Mouse (Mus musculus) liver, embryonic 13.5 days (tissue): ENCODE results near the gene Disp2. TPM values are rescaled to one million over a fixed set of nuclear protein-coding genes. Genes with fewer than 3 reads are reported as not detected.

ENCODE experiments used
- ATAC-seq: fragments of 200-750 bp; cut with Nextera tagmentation; 2 replicates; pipeline ENCODE4 v1.8.0; 2017; ENCODE audit warnings: low read depth, mild to moderate bottlenecking, moderate number of reproducible peaks, moderate library complexity
- DNase-seq: peaks from one replicate; pipeline ENCODE4 v3.0.0; 2022
- H3K27ac ChIP-seq: fragments of 300-500 bp; sonication (generic); 2 replicates; pipeline ENCODE4 v1.5.1; 2015; ENCODE audit warnings: moderate library complexity, mild to moderate bottlenecking, inconsistent platforms
- H3K27me3 ChIP-seq: fragments of 300-500 bp; sonication (generic); 2 replicates; pipeline ENCODE4 v1.6.1; 2015; ENCODE audit warnings: mild to moderate bottlenecking, inconsistent platforms
- H3K36me3 ChIP-seq: fragments of 300-500 bp; sonication (generic); 2 replicates; pipeline ENCODE4 v1.6.1; 2015; ENCODE audit warnings: mild to moderate bottlenecking, inconsistent platforms
- H3K4me1 ChIP-seq: fragments of 300-500 bp; sonication (generic); replicated peaks from 2 replicates; pipeline ENCODE4 v1.6.1; 2015; ENCODE audit warnings: inconsistent platforms
- H3K4me2 ChIP-seq: fragments of 300-500 bp; sonication (generic); 2 replicates; pipeline ENCODE4 v1.6.1; 2015; ENCODE audit warnings: inconsistent platforms, mild to moderate bottlenecking, moderate library complexity
- H3K4me3 ChIP-seq: fragments of 300-500 bp; sonication (generic); replicated peaks from 2 replicates; pipeline ENCODE4 v1.5.1; 2015; ENCODE audit warnings: mild to moderate bottlenecking, inconsistent platforms
- H3K9ac ChIP-seq: fragments of 300-500 bp; sonication (generic); 2 replicates; pipeline ENCODE4 v1.6.1; 2015; ENCODE audit warnings: mild to moderate bottlenecking, inconsistent platforms
- H3K9me3 ChIP-seq: fragments of 300-500 bp; sonication (generic); replicated peaks from 2 replicates; pipeline ENCODE4 v1.6.1; 2016; ENCODE audit warnings: inconsistent platforms
- WGBS: fragments of 180-500 bp; shearing (Covaris S2); methylation state at CpG from one replicate; pipeline ENCODE4 v1.1.7; 2015; ENCODE audit not compliant: insufficient replicate concordance; 5-methylcytosine and 5-hydroxymethylcytosine counted together
- polyA plus RNA-seq: library from polyadenylated mRNA; unstranded; fragments of >200 nt; fragmentation: Nextera tagmentation; extraction: Ambion mirVana; gene quantifications from 2 replicates; pipeline ENCODE4 v1.2.1, GENCODE M21; 2015

The Disp2 gene
- polyA plus RNA-seq, 1 experiment from 2014 or later = 0.24 TPM

DNA sequence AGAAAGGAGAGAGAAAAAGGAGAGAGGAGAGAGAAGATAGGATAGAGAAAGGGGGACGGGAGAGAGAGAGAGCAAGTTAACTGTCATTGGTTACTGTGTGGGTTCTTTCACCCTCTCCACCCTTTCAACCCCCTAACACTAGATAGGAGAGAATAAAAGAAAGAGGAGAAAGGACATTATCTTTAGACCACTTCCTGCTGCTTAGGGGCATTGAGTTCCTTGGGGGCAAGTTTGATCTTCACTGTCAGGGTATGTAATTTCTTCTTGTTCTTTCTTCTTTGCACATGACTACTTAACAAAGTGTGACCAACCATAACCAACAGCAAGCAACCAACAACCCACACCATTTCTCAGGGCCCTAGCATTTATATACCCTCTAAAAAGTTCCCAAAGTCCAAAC, 33.2 kb downstream of the Disp2 start:
- no peak for DNase-seq
- ATAC-seq = no peak
- Histone ChIP-seq H3K27me3 (no peaks in the 10 kb centered on the region), H3K4me3 (no peak overlapping the region), H3K9ac (no peak overlapping the region), H3K4me2 (no peak overlapping the region), H3K4me1 (peaks cover 28% of the 10 kb centered on the region), H3K27ac (no peak overlapping the region), H3K36me3 (peaks cover 22% of the 10 kb centered on the region), H3K9me3 (no peaks in the 10 kb centered on the region)
- WGBS = 29% methylated on average over 1 of the region's 1 CpGs

DNA sequence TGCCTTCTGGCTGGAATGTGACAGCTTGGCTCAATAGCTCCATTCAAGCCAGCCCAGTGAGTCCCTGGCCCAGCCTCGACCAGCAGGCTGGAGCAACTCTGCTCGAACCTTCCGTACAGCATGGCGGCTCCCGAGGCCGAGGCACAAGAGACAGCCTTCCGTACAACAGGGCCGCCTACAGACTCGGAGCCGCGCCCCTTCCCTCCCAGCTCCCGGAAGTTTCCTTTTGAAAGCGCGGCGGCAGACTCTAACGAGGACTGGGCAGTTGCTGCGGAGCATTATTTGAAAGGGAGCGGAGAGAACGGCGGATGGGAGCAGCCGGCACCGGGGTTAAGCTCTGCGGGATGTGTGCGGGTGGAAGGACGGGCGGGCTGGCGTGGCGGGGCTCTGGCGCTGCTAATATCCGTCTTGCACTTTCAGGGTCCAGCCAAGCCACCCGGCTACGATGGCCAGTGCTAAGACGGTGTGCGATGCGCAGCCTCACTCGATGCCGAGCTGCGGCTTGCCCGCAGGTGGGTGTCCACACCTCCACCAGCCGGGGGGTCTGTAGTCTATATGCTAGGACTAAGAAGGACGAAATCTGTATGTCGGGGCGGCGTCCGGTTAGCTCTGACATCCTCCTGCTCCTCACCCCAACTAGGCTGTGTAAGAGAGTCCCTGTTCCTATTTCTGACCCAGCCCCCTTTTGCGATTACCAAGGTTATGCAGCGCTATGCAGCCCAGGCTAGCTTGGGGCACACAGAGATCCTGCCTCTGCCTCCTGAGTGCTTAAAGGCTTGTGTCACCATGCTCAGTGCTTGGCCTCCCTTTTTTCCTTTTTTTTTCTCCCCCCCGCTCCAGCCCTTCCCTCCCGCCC, 34.7 kb downstream of the Disp2 start, which contains the start of gene Knstrn:
Gene Knstrn (plus strand): TSS at position 23 of the 856 bp plus-strand sequence.
- H3K27me3 ChIP-seq = no peaks in the 10 kb centered on the region
- peak within 1 kb of the TSS; percentile 91 for H3K27ac ChIP-seq
- DNase-seq (peak; percentile 86), ATAC-seq (peak; percentile 94)
- WGBS = under 1% methylated on average over 49 of the region's 49 CpGs
- no peaks in the 10 kb centered on the region for H3K9me3 ChIP-seq
- peak within 1 kb of the TSS; percentile 90 for H3K4me2 ChIP-seq
- H3K4me1 ChIP-seq = peaks cover 28% of the 10 kb centered on the region
- peak within 1 kb of the TSS; percentile 89 for H3K4me3 ChIP-seq
- peak within 1 kb of the TSS; percentile 95 for H3K9ac ChIP-seq
- H3K36me3 ChIP-seq = peaks cover 37% of the 10 kb centered on the region

DNA sequence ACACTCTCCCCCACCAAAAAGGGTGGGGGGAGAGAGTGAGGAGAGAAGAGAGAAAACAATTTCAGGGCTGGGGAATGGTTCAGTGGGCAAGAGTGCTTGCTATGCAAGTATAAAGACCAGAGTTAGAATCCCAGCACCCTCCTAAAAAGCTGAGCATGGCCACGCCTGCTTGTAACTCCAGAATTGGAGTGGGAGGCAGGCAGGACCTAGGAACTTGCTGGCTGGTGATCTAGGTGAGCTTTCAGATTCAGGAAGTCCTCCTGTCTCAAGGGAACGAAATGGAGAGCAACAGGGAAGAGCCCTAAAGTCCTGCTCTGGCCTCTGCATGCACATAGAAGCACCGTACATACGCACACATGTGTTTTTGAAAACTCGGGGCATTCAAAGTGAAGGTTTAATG, 43.3 kb downstream of the Disp2 start:
- H3K27ac ChIP-seq = no peak overlapping the region
- H3K27me3 ChIP-seq = no peaks in the 10 kb centered on the region
- H3K4me2 ChIP-seq = no peak overlapping the region
- H3K36me3 ChIP-seq = peaks cover 88% of the 10 kb centered on the region
- no peak for DNase-seq
- no peak overlapping the region for H3K4me3 ChIP-seq
- no peak overlapping the region for H3K9ac ChIP-seq
- 0 out of 2 replicates have a peak, but pooled peaks cover 3% of the 10 kb centered on the region for H3K4me1 ChIP-seq
- WGBS = 84% methylated on average over 5 of the region's 5 CpGs
- ATAC-seq = no peak
- H3K9me3 ChIP-seq = 0 out of 2 replicates have a peak, but pooled peaks cover 2% of the 10 kb centered on the region

DNA sequence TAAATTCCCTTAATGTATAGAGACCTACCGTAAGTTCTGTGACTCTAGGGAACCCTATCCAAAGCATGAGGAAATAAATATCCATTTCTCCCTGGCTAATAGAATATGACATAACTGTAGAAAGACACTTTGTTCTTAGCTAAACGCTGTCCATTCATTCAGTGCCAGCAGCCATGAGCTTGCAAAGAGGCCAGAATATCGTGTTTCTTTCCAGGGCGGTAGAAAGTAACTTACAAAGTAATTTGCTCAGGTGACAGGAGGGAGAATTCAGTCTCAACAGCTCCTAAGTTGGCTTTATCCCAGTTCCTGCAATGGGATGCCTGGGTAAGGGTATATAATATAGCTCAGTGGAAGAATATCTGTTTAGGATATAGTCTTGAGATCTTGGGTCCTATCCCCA, 44.9 kb downstream of the Disp2 start:
- 93% methylated on average over 4 of the region's 4 CpGs for WGBS
- no peaks in the 10 kb centered on the region for H3K27me3 ChIP-seq
- H3K4me2 ChIP-seq = no peak overlapping the region
- H3K4me3 ChIP-seq = no peak overlapping the region
- 0 out of 2 replicates have a peak, but pooled peaks cover 2% of the 10 kb centered on the region for H3K9me3 ChIP-seq
- DNase-seq (no peak), ATAC-seq (no peak)
- H3K4me1 ChIP-seq = 0 out of 2 replicates have a peak, but pooled peaks cover 3% of the 10 kb centered on the region
- H3K27ac ChIP-seq = no peak overlapping the region
- H3K9ac ChIP-seq = no peak overlapping the region
- peaks cover 88% of the 10 kb centered on the region for H3K36me3 ChIP-seq

DNA sequence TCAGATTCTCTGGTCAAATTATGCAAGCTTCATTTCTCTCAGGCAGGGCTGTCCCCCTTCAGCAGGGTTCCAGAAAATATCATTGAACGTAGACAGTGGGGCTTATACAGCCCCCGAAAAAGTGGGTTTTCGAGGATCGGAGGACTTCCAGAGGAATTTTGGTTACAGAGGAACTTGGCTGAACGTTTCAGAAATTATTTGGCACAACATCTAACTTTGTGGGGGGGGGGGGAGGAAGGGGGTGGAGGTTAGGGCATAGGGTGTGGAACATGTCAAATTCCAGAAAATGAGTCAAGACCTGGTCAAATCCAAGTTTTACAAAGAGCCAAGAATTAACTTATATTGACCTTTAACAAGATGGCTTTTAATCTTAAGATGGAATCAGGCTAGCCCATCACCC, 49.6 kb downstream of the Disp2 start:
- no peak overlapping the region for H3K27ac ChIP-seq
- WGBS = 89% methylated on average over 5 of the region's 5 CpGs
- H3K4me3 ChIP-seq = no peak overlapping the region
- no peak overlapping the region for H3K4me2 ChIP-seq
- H3K27me3 ChIP-seq = no peaks in the 10 kb centered on the region
- H3K9ac ChIP-seq = no peak overlapping the region
- no peaks in the 10 kb centered on the region for H3K4me1 ChIP-seq
- no peaks in the 10 kb centered on the region for H3K9me3 ChIP-seq
- ATAC-seq (no peak), DNase-seq (no peak)
- H3K36me3 ChIP-seq = peaks cover 96% of the 10 kb centered on the region

DNA sequence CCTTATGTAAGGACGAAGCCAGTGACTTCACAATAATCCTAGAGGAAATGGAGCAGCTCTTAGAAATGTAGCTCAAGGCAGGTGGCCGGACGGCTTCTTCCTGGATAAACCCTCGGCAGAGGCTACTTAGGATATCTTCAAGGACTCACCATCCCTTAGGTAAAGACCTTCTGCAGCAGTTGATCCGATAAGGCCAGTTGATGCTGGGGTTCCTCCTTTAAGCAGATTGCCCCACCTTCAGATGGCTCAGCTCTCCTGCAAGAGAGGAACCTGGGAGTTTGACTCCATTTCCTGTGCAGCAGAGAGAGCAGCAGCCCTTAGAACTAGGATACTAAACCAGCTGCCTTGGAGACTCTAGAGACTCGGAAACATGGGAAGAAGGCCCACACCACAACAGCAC, 54.5 kb downstream of the Disp2 start:
- H3K27ac ChIP-seq = no peak overlapping the region
- peaks cover 72% of the 10 kb centered on the region for H3K36me3 ChIP-seq
- H3K27me3 ChIP-seq = no peaks in the 10 kb centered on the region
- 83% methylated on average over 6 of the region's 6 CpGs for WGBS
- no peak overlapping the region for H3K4me3 ChIP-seq
- H3K4me1 ChIP-seq = peaks cover 13% of the 10 kb centered on the region; the same call in 1 of the 2 replicates
- ATAC-seq (no peak), DNase-seq (no peak)
- no peak overlapping the region for H3K4me2 ChIP-seq
- H3K9me3 ChIP-seq = no peaks in the 10 kb centered on the region
- H3K9ac ChIP-seq = no peak overlapping the region

DNA sequence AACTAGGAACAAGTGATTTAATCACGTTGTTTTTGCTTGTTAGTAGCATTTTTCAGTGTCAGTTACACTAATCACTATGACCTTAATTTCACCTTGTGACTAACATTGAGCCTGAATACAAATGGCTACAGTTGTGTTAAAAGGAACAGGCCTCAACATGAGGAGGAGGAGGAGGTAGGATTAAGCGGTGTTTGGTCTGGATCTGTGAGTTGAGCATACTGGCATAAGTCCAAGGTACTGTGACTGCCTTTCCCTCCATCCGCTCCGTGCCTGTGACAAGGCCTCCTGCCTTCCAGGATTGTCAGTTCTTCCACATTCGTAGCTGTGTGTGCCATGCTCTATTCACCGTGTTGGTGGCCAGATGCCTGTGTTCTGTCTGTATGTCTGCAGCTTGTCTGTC, 55.6 kb downstream of the Disp2 start:
- ATAC-seq (no peak), DNase-seq (no peak)
- H3K4me2 ChIP-seq = no peak overlapping the region
- H3K4me1 ChIP-seq = peaks cover 13% of the 10 kb centered on the region; the same call in 1 of the 2 replicates
- H3K4me3 ChIP-seq = no peak overlapping the region
- H3K36me3 ChIP-seq = peaks cover 61% of the 10 kb centered on the region
- WGBS = 90% methylated on average over 6 of the region's 6 CpGs
- no peaks in the 10 kb centered on the region; the same call in 1 of the 2 replicates for H3K27me3 ChIP-seq
- no peak overlapping the region for H3K27ac ChIP-seq
- no peaks in the 10 kb centered on the region for H3K9me3 ChIP-seq
- no peak overlapping the region for H3K9ac ChIP-seq

DNA sequence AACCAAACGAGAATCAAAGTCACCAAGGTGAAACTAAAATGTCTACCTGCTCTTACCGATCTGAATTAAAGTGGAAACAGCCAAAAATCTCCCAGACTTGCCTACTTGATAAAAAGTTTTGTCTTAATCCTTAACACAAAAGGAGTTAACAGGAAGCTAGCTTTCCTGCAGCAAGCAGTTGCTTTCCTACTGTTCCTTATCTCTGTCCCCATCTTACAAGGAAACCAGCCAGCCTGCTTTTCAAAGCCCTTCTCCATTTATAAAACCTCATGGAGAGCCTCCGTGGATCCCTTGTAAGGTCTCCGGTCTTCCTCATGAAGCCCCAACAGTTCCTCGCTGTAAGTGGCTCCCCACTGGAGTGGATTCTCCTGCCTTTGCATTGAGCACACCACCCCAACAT, 58.8 kb downstream of the Disp2 start:
- Histone ChIP-seq H3K9me3 (no peaks in the 10 kb centered on the region), H3K27ac (no peak overlapping the region; the same call in 1 of the 2 replicates), H3K36me3 (peaks cover 30% of the 10 kb centered on the region), H3K27me3 (peaks cover 7% of the 10 kb centered on the region; the same call in 1 of the 2 replicates), H3K4me3 (no peak overlapping the region), H3K4me2 (no peak overlapping the region), H3K9ac (no peak overlapping the region), H3K4me1 (peaks cover 40% of the 10 kb centered on the region)
- no peak for ATAC-seq
- DNase-seq = no peak
- WGBS = 15% methylated on average over 5 of the region's 5 CpGs

DNA sequence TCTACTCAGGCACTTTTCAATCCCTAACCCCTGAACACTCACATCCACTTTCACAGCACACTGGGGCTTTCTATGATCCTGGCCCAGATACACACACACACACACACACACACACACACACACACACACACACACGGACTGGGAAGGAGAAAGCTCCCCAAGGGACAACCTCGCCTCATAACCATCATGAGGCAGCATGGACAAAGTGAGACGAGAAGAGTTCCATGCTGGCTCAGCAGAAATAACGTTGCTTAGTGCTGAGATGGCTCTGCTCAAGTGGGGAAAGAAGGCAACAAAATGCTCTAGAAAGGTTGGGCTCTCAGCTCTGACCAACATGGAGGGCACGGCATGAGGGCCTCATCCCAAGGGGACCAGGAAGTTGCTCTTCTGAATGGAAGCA, 61.7 kb downstream of the Disp2 start:
- peak overlapping the region; percentile 11 for H3K27ac ChIP-seq
- ATAC-seq = peak; percentile 59; the same call in 1 of the 2 replicates

DNA sequence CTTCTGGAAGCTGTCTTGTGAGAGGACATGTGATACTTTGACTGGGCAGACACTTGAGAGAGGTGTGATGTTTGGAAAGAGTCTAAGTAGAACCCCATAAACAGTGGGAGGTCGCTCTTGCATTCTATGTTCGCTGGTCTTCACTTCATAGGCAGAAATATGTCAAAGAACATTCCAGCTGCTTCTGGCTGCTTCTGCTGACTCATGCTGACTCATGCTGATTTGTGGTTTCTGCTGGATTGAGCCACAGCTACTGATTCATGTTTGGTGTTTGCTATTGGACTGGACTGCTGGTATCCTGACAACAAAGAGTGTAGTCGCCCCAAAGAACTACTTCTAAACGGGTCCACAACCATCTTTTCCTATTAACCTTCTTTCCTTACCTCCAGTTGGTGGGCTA, 62.3 kb downstream of the Disp2 start:
- Histone ChIP-seq H3K27me3 (peaks cover 7% of the 10 kb centered on the region; the same call in 1 of the 2 replicates), H3K4me3 (no peak overlapping the region), H3K4me1 (peaks cover 45% of the 10 kb centered on the region), H3K9me3 (0 out of 2 replicates have a peak, but pooled peaks cover 5% of the 10 kb centered on the region), H3K4me2 (peak overlapping the region; percentile 26), H3K36me3 (no peaks in the 10 kb centered on the region), H3K27ac (peak overlapping the region; percentile 82), H3K9ac (no peak overlapping the region)
- WGBS = 50% methylated on average over 4 of the region's 4 CpGs
- peak; percentile 76 for ATAC-seq
- peak; percentile 80 for DNase-seq

More for the DNA sequence above, 61.7 kb downstream of the Disp2 start:
- no peak overlapping the region for H3K9ac ChIP-seq
- H3K36me3 ChIP-seq = peaks cover 1% of the 10 kb centered on the region
- peaks cover 44% of the 10 kb centered on the region for H3K4me1 ChIP-seq
- peaks cover 7% of the 10 kb centered on the region; the same call in 1 of the 2 replicates for H3K27me3 ChIP-seq
- H3K4me2 ChIP-seq = no peak overlapping the region
- H3K4me3 ChIP-seq = no peak overlapping the region
- H3K9me3 ChIP-seq = 0 out of 2 replicates have a peak, but pooled peaks cover 5% of the 10 kb centered on the region
- DNase-seq = no peak
- WGBS = 56% methylated on average over 5 of the region's 5 CpGs

DNA sequence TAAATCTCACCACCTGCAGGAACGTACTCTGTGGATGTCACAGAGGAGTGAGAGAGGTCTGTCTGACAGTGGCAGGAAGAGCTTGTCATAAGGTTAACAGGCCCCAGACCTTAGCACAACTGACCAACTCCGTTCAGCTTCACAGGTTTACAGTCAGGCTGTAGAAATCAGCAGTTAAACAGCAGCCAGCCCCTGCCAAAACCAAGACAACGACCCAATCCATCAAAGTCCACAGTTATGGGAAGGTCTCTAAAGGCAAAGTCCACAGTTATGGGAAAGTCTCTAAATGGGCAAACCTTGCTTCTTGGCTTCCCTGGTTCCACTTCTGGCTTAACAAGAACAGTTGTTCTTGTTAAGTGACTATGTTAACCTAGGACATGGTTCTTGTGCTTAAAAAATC, 64.9 kb downstream of the Disp2 start:
- DNase-seq (no peak), ATAC-seq (no peak)
- peaks cover 9% of the 10 kb centered on the region; the same call in 1 of the 2 replicates for H3K27me3 ChIP-seq
- H3K4me1 ChIP-seq = peaks cover 34% of the 10 kb centered on the region
- H3K4me2 ChIP-seq = no peak overlapping the region
- H3K9me3 ChIP-seq = 0 out of 2 replicates have a peak, but pooled peaks cover 5% of the 10 kb centered on the region
- 60% methylated on average over 3 of the region's 3 CpGs for WGBS
- H3K9ac ChIP-seq = no peak overlapping the region
- no peaks in the 10 kb centered on the region for H3K36me3 ChIP-seq
- H3K4me3 ChIP-seq = no peak overlapping the region
- H3K27ac ChIP-seq = no peak overlapping the region
